Mouse (Mus musculus): Measurements from ENCODE around the gene Med9. TPM values are rescaled to one million over a fixed set of nuclear protein-coding genes. Genes with fewer than 3 reads are reported as not detected.

The Med9 gene
- polyA plus RNA-seq, 2 experiments: 11.2 to 15.9 TPM

GRCm38 (mm10) chr11:59918014-59918413 is 30.0 kb upstream of the Med9 start:
- Histone ChIP-seq H3K4me2 (ENCODE audit: low read depth) (no peak overlapping the region), H3K9me3 (ENCODE audit: control insufficient read depth, low read length) (no peaks in the 10 kb centered on the region), H3K27ac (no peak overlapping the region), H3K4me1 (replicated peaks; ENCODE audit: control insufficient read depth in 2 of 2, insufficient read depth in 2 of 2, low read length in 1 of 2) (peaks cover 20 to 32% of the 10 kb centered on the region in 2 experiments), H3K4me3 (ENCODE audit: insufficient read depth in 1 of 2, low read depth in 2 of 2, low read length in 2 of 2) (no peak overlapping the region), H3K36me3 (replicated peaks; ENCODE audit: control insufficient read depth, insufficient read depth, low read depth) (no peaks in the 10 kb centered on the region), H3K27me3 (ENCODE audit: control insufficient read depth, insufficient read depth, low read length) (no peaks in the 10 kb centered on the region), H3K9ac (replicated peaks) (no peak overlapping the region)
- DNase-seq (ENCODE audit: low read depth in 3 of 3, low spot score in 3 of 3) (no peak), ATAC-seq (ENCODE audit: insufficient read depth) (no peak)
- WGBS (ENCODE audit: insufficient replicate concordance): 11% methylated on average over 4 of the region's 4 CpGs
- TF ChIP-seq CTCF (IDR thresholded peaks at IDR 0.05; ENCODE audit: low read depth): no peak
- TF ChIP-seq EP300 (IDR thresholded peaks at IDR 0.05; ENCODE audit: low read depth): no peak

- Histone ChIP-seq H3K9me3 (ENCODE audit: control insufficient read depth, low read length) (no peaks in the 10 kb centered on the region), H3K4me3 (ENCODE audit: insufficient read depth in 1 of 2, low read depth in 2 of 2, low read length in 2 of 2) (no peak overlapping the region), H3K36me3 (replicated peaks; ENCODE audit: control insufficient read depth, insufficient read depth, low read depth) (no peaks in the 10 kb centered on the region), H3K4me1 (replicated peaks; ENCODE audit: control insufficient read depth in 2 of 2, insufficient read depth in 2 of 2, low read length in 1 of 2) (peaks cover 20 to 32% of the 10 kb centered on the region in 2 experiments), H3K27me3 (ENCODE audit: control insufficient read depth, insufficient read depth, low read length) (no peaks in the 10 kb centered on the region), H3K27ac (peak overlapping the region; percentile 8), H3K9ac (replicated peaks) (no peak overlapping the region; the same call in 1 of the 2 replicates), H3K4me2 (ENCODE audit: low read depth) (peak overlapping the region; percentile 52)
- TF ChIP-seq CTCF (IDR thresholded peaks at IDR 0.05; ENCODE audit: low read depth) (no peak), EP300 (IDR thresholded peaks at IDR 0.05; ENCODE audit: low read depth) (peak; percentile 86)
- DNase-seq (ENCODE audit: low read depth in 3 of 3, low spot score in 3 of 3) (peak; percentile 35 to 42 (median 41)), ATAC-seq (ENCODE audit: insufficient read depth) (peak; percentile 73)
- WGBS (ENCODE audit: insufficient replicate concordance): 9% methylated on average over 3 of the region's 3 CpGs
Measured at GRCm38 (mm10) chr11:59919401-59919800, 28.6 kb upstream of the Med9 start.

DNA sequence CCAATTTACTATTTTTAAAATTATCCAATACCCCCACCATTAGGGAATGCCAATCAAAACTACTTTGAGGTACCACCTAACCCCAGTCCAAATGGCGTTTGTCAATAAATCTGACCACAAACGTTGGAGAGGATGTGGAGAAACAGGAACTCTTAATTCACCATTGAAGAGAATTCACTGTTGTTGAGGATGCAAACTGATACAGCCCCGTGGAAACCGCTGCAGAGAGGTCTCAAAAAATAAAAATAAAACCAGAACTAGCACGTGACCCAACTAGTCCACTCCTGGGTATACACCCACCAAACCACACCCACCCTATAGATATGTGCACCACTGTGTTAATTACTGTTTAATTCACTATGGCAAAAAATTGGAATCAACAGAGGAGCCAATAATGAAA is 27.7 kb upstream of the Med9 start:
- TF ChIP-seq CTCF (IDR thresholded peaks at IDR 0.05; ENCODE audit: low read depth) (no peak), EP300 (IDR thresholded peaks at IDR 0.05; ENCODE audit: low read depth) (no peak)
- peak; percentile 53; the same call in 1 of the 2 replicates for ATAC-seq (ENCODE audit: insufficient read depth)
- Histone ChIP-seq H3K36me3 (replicated peaks; ENCODE audit: control insufficient read depth, insufficient read depth, low read depth) (no peaks in the 10 kb centered on the region), H3K4me2 (ENCODE audit: low read depth) (peak overlapping the region; percentile 52), H3K27ac (no peak overlapping the region), H3K4me3 (ENCODE audit: insufficient read depth in 1 of 2, low read depth in 2 of 2, low read length in 2 of 2) (no peak overlapping the region), H3K4me1 (replicated peaks; ENCODE audit: control insufficient read depth in 2 of 2, insufficient read depth in 2 of 2, low read length in 1 of 2) (peaks cover 20 to 36% of the 10 kb centered on the region in 2 experiments), H3K27me3 (ENCODE audit: control insufficient read depth, insufficient read depth, low read length) (no peaks in the 10 kb centered on the region), H3K9me3 (ENCODE audit: control insufficient read depth, low read length) (no peaks in the 10 kb centered on the region), H3K9ac (replicated peaks) (no peak overlapping the region)
- no peak for DNase-seq (ENCODE audit: low read depth in 3 of 3, low spot score in 3 of 3)
- WGBS (ENCODE audit: insufficient replicate concordance): 7% methylated on average over 5 of the region's 5 CpGs

GRCm38 (mm10) chr11:59921265-59921664 is 26.7 kb upstream of the Med9 start:
- Histone ChIP-seq H3K36me3 (replicated peaks; ENCODE audit: control insufficient read depth, insufficient read depth, low read depth) (no peaks in the 10 kb centered on the region), H3K4me3 (ENCODE audit: insufficient read depth in 1 of 2, low read depth in 2 of 2, low read length in 2 of 2) (no peak overlapping the region), H3K9ac (replicated peaks) (no peak overlapping the region), H3K27ac (no peak overlapping the region), H3K9me3 (ENCODE audit: control insufficient read depth, low read length) (no peaks in the 10 kb centered on the region), H3K4me1 (replicated peaks; ENCODE audit: control insufficient read depth in 2 of 2, insufficient read depth in 2 of 2, low read length in 1 of 2) (peaks cover 20 to 36% of the 10 kb centered on the region in 2 experiments), H3K27me3 (ENCODE audit: control insufficient read depth, insufficient read depth, low read length) (no peaks in the 10 kb centered on the region), H3K4me2 (ENCODE audit: low read depth) (peak overlapping the region; percentile 52)
- WGBS (ENCODE audit: insufficient replicate concordance): 32% methylated on average over 7 of the region's 7 CpGs
- ATAC-seq (ENCODE audit: insufficient read depth) (peak; percentile 64; the same call in 1 of the 2 replicates), DNase-seq (ENCODE audit: low read depth in 3 of 3, low spot score in 3 of 3) (peak in 2 of 3 experiments; percentile 24 to 46)
- no peak for TF ChIP-seq EP300 (IDR thresholded peaks at IDR 0.05; ENCODE audit: low read depth)
- no peak for TF ChIP-seq CTCF (IDR thresholded peaks at IDR 0.05; ENCODE audit: low read depth)

DNA sequence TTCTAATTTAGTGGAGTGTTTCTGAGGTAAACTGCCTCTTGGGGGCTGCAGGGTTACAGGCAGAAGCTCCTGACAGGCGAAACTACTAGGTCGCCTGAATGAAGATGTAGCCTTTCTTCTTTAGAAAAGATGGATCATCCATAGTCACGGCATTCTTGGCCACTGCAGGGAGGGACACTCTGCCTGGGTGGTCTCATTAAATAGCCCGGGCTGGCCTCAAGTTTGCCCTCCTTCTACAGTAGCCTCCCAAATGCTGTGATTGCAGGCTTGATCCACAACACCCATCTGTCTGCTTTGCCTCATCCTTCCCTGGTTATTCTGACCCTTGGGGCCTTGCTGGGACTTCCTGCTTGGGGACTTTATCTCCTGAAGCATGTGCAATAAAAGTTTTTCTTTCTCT is 18.0 kb upstream of the Med9 start:
- 47% methylated on average over 4 of the region's 4 CpGs for WGBS (ENCODE audit: insufficient replicate concordance)
- H3K27ac ChIP-seq: no peak overlapping the region

More for the DNA sequence above, 18.0 kb upstream of the Med9 start:
- no peaks in the 10 kb centered on the region for H3K9me3 ChIP-seq (ENCODE audit: control insufficient read depth, low read length)
- DNase-seq (ENCODE audit: low read depth in 3 of 3, low spot score in 3 of 3) (no peak), ATAC-seq (ENCODE audit: insufficient read depth) (no peak)
- no peaks in the 10 kb centered on the region for H3K36me3 ChIP-seq (replicated peaks; ENCODE audit: control insufficient read depth, insufficient read depth, low read depth)
- H3K4me2 ChIP-seq (ENCODE audit: low read depth): no peak overlapping the region
- H3K27me3 ChIP-seq (ENCODE audit: control insufficient read depth, insufficient read depth, low read length): no peaks in the 10 kb centered on the region
- no peaks in the 10 kb centered on the region for H3K4me1 ChIP-seq (replicated peaks; ENCODE audit: control insufficient read depth in 2 of 2, insufficient read depth in 2 of 2, low read length in 1 of 2)
- no peak overlapping the region for H3K4me3 ChIP-seq (ENCODE audit: insufficient read depth in 1 of 2, low read depth in 2 of 2, low read length in 2 of 2)
- H3K9ac ChIP-seq (replicated peaks): no peak overlapping the region
- TF ChIP-seq CTCF (IDR thresholded peaks at IDR 0.05; ENCODE audit: low read depth): no peak
- no peak for TF ChIP-seq EP300 (IDR thresholded peaks at IDR 0.05; ENCODE audit: low read depth)

Measured in liver, embryonic 14.5 days (tissue).